Mouse (Mus musculus): ENCODE data around the gene Tubb2b. TPM values are rescaled to one million over a fixed set of nuclear protein-coding genes. Genes with fewer than 3 reads are reported as not detected.
A peak's percentile ranks its signal among the peaks of the same experiment; 100 is the strongest.

The Tubb2b gene
- polyA plus RNA-seq, 1 experiment from 2014 or later: 1.6 TPM

GRCm38 (mm10) chr13:34079801-34080200 lies 50.5 kb downstream of the Tubb2b start:
- peaks cover 13% of the 10 kb centered on the region for H3K36me3 ChIP-seq
- no peak overlapping the region for H3K4me3 ChIP-seq
- no peak overlapping the region for H3K27ac ChIP-seq
- no peaks in the 10 kb centered on the region for H3K9me3 ChIP-seq (replicated peaks)
- H3K4me1 ChIP-seq: peaks cover 21% of the 10 kb centered on the region
- H3K9ac ChIP-seq: no peak overlapping the region
- no peak for ATAC-seq
- WGBS (ENCODE audit: insufficient replicate concordance): 75% methylated on average over 3 of the region's 3 CpGs
- H3K4me2 ChIP-seq: no peak overlapping the region
- peaks cover 11% of the 10 kb centered on the region for H3K27me3 ChIP-seq (replicated peaks)

- 31% methylated on average over 16 of the region's 16 CpGs for WGBS (ENCODE audit: insufficient replicate concordance)
- Histone ChIP-seq H3K9me3 (replicated peaks) (no peaks in the 10 kb centered on the region), H3K9ac (peak overlapping the region; percentile 81), H3K4me2 (peak overlapping the region; percentile 92), H3K4me3 (peak overlapping the region; percentile 73; the same call in 1 of the 2 replicates), H3K27ac (no peak overlapping the region), H3K27me3 (replicated peaks) (peaks cover 11% of the 10 kb centered on the region), H3K4me1 (peaks cover 21% of the 10 kb centered on the region), H3K36me3 (peaks cover 16% of the 10 kb centered on the region)
- peak; percentile 17 for ATAC-seq
Measured at GRCm38 (mm10) chr13:34078500-34079280, 51.6 kb downstream of the Tubb2b start.

DNA sequence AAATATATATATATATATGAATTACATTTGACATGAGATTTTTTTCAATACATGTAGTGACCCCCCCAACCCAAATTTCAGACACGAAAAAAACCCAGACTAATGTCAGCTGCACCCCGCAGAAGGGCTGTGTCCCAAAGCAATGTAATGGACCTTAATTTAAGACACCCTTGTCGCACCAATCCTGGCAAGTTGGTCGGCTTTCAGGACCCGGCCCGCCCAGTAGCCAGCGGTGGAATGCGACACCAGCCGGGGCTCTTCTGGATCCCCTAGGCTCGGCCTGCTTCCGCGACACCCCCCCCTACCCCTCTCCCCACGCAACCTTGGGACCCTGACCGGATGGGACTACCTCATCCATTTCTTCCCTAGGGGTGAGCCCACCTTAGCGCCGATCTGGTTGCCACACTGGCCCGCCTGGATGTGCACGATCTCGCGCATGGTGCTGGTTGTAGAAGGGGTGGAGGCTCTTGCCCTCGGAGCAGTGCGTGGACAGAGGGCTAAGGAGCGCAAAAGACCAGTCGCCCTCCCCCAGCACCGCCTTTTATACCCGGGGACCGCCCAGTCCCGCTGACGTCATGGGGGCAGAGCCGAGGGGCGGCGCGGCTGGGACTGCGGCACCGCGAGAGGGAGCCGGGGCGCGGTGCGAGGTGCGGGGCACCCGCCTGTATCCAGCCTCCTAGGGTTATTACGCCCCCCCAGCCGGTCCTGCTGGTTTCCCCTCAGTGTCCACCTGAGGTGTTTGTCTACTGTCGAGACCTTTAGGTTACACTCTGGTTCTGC lies 52.6 kb downstream of the Tubb2b start, which contains the start of gene Tubb2a:
Tubb2a (minus strand) TSS at position 516 of the 780 bp plus-strand sequence.
- Histone ChIP-seq H3K9me3 (replicated peaks) (no peaks in the 10 kb centered on the region), H3K4me1 (peaks cover 21% of the 10 kb centered on the region), H3K27ac (peak within 1 kb of the TSS; percentile 75), H3K36me3 (peaks cover 19% of the 10 kb centered on the region), H3K4me3 (peak within 1 kb of the TSS; percentile 73), H3K27me3 (replicated peaks) (peaks cover 11% of the 10 kb centered on the region), H3K9ac (peak within 1 kb of the TSS; percentile 81), H3K4me2 (peak within 1 kb of the TSS; percentile 92)
- ATAC-seq: peak; percentile 92
- WGBS (ENCODE audit: insufficient replicate concordance): under 1% methylated on average over 45 of the region's 45 CpGs

Other genes with a start within 250 kb of the Tubb2b start
- gene Serpinb6c, start 224.8 kb downstream of the Tubb2b start, polyA plus RNA-seq (2016; fragmentation: Nextera tagmentation; extraction: Ambion mirVana): not detected in 2 replicates
- 24.5 and 25.8 TPM in 2 replicates for gene Nqo2, start 165.8 kb downstream of the Tubb2b start, polyA plus RNA-seq (2016; fragmentation: Nextera tagmentation; extraction: Ambion mirVana)
- 19.6 and 20.2 TPM in 2 replicates for gene Ripk1, start 128.1 kb downstream of the Tubb2b start, polyA plus RNA-seq (2016; fragmentation: Nextera tagmentation; extraction: Ambion mirVana)
- gene Serpinb6a, start 127.7 kb downstream of the Tubb2b start, polyA plus RNA-seq (2016; fragmentation: Nextera tagmentation; extraction: Ambion mirVana): 12.7 and 12.9 TPM in 2 replicates
- 29.2 and 29.3 TPM in 2 replicates for gene Bphl, start 92.9 kb downstream of the Tubb2b start, polyA plus RNA-seq (2016; fragmentation: Nextera tagmentation; extraction: Ambion mirVana)
- gene Tubb2a, start 52.5 kb downstream of the Tubb2b start, polyA plus RNA-seq (2016; fragmentation: Nextera tagmentation; extraction: Ambion mirVana): 67.3 and 68.1 TPM in 2 replicates
- 55.2 and 60.4 TPM in 2 replicates for gene Psmg4, start 32.5 kb upstream of the Tubb2b start, polyA plus RNA-seq (2016; fragmentation: Nextera tagmentation; extraction: Ambion mirVana)
- 12.8 and 13.8 TPM in 2 replicates for gene Slc22a23, start 214.7 kb upstream of the Tubb2b start, polyA plus RNA-seq (2016; fragmentation: Nextera tagmentation; extraction: Ambion mirVana)